Mouse (Mus musculus) thymus, postnatal 10 days (tissue): Measurements from ENCODE around the gene Atxn1.

Experiments used
- DNase-seq, 2 experiments: peaks; one replicate each; pipeline ENCODE4 v3.0.0; 2021; ENCODE audit warnings: low spot score in 2 of 2

The Atxn1 gene

DNA sequence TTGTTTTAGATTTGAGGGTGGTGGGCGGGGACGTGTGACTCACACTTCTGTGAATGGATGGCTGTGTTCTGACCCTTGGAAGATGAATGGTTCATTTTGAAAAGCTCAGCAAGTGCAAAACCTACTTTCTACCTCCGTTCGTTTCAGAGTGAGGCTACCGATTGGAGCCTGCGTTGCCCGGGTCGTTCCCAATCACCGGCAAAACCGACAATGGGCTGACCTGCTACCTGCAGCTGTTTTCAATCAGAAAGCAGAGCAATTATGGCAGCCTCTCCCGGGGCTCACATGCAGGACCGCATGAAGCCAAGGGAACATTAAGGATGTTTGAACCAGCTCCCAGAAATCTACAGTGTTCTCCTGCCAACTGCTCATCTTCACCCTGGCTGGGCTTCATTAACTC is 382.5 kb downstream of the Atxn1 start:
- no peak for DNase-seq

- DNase-seq = no peak
Observed at GRCm38 (mm10) chr13:45579751-45580150, 385.1 kb downstream of the Atxn1 start.

DNA sequence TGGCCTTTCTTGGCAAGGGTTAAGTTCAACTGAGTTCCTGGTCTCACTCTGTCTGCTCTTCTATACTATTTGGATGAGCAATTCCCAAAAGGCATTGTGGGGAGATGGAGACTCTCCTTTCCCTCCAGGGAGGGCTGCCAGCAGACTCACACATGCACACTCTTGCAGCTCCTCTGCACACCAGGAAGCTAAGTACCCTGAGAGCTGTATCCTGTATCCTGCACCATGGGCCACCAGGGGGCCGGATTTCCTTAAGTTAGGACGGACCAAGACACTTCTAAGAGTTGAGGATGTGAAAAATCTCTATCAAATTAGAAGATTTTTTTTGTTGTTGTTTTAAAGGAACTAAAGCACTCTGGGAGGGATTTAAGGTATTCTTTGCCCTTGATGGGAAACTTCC is 387.0 kb downstream of the Atxn1 start:
- DNase-seq = no peak

- no peak for DNase-seq
Observed at GRCm38 (mm10) chr13:45577366-45577765, 387.4 kb downstream of the Atxn1 start.

- no peak for DNase-seq
Observed at GRCm38 (mm10) chr13:45576185-45576584, 388.6 kb downstream of the Atxn1 start.

DNA sequence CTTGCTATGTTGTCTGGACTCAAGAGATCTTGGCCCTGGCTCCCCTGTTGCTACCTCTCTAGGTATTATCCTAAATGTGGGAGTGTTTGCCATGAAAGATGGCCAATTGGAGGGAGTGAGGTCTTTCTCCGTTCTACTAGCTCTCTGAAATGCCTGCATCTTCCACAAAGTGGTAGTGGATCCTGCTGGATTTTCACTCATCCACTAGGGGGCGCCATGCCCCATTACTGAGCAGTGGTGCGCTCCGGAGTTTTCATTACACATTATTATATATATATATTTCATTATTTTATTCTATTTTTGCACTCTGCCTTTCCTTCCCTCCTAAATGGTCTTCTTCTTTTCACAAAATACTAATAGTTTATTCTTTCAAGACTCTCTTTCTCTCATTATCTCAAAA is 392.0 kb downstream of the Atxn1 start:
- peak in 1 of 2 experiments; percentile 54 for DNase-seq

GRCm38 (mm10) chr13:45571795-45572262 is 393.0 kb downstream of the Atxn1 start:
- peak; percentile 29 to 71 for DNase-seq

- DNase-seq = no peak
Observed at GRCm38 (mm10) chr13:45569932-45570331, 394.9 kb downstream of the Atxn1 start.

DNA sequence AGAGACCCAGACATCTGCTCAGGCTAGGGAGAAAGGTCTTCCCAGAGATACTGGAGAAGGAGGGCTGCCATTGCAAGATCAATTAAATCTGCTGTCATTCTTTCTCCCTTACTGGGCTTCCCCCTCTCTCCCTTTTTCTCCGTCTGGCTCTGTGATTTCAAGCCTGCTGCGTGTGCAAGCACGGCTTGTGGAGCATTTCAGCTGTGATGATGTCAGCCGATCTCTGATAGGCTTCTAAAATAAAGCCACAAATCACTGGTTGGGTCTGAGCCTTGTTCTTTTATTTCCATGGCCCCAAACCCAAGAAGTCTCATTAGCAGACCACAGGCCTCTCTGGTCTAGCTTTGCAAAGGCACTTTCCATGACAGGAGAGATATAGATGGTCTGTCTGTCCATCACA is 399.9 kb downstream of the Atxn1 start:
- DNase-seq = no peak

GRCm38 (mm10) chr13:45562011-45562410 is 402.8 kb downstream of the Atxn1 start:
- no peak for DNase-seq

GRCm38 (mm10) chr13:45560543-45560942 is 404.3 kb downstream of the Atxn1 start:
- DNase-seq = no peak

DNA sequence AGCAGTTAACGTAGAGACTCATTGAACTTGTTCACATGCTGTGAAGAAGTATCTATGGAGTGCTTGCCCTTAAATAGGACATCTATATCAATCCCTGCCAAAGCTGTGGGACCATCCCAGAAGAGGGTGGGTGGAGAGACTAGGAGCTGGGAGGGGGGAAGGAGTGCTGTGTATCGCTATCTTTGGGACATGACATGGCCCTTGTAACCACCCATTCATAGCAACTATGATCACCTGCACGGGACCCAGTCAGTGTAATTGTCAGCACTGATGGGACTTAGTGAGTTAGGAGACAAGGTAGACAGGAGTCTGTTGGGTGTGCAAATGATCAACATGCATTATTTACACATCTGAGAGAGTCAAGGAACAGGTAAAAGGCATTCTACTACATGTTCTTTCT is 405.6 kb downstream of the Atxn1 start:
- no peak for DNase-seq

DNA sequence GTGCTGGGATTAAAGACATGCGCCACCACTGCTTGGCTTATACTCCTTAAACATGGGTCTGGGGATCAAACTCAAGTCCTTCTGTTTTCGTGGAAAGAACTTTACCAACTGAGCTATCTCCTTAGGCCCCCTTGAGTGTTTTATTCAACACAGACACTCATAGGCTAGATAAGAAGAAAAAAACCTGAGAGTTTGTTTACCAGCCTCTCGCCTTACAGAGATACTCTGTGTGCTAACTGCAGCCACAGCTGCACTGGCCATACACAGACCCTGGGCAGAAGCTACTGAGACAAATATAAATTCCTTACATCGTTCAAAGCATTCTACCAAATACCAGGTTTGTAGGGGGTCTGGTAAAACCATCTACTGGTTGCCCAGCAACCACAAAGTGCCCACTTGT is 406.4 kb downstream of the Atxn1 start:
- DNase-seq = no peak

DNA sequence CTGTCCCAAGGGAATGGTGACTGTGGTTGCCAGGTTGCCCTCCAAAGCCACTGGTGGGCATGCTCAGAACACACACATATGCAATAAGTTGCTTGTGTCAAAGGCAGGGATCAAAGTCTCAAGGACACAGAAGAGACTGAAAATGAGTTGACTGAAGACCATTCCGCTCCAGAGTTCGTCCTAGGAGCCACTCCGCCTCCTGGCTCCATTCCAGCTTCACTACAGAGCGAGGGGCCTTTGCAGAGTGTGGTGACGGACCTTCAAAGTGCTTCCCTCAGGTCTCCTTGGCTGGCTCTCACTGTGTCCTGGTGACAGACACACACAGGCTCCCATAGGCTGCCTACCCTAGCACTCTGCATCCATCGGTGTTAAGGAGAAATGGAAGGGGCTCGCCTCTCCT is 411.1 kb downstream of the Atxn1 start:
- DNase-seq = no peak

DNA sequence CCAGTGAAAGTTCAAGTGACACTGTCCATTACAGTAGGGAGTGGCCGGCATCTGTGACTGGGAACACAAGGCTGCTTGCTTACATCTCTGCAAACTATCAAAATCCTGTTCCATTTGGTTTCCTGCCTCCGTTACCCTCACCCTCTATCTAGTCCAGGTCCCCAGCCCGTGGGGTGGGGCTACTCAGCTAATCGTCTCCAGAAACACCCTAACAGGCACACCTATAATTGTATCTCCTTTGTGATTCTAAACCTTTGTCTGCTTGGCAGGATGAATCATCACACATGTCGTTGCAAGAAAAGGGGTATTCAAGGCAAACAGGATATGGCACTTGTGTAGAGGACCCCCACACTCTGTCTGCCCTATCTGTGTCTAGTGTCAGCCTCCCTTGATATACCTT is 417.3 kb downstream of the Atxn1 start:
- DNase-seq = no peak

DNA sequence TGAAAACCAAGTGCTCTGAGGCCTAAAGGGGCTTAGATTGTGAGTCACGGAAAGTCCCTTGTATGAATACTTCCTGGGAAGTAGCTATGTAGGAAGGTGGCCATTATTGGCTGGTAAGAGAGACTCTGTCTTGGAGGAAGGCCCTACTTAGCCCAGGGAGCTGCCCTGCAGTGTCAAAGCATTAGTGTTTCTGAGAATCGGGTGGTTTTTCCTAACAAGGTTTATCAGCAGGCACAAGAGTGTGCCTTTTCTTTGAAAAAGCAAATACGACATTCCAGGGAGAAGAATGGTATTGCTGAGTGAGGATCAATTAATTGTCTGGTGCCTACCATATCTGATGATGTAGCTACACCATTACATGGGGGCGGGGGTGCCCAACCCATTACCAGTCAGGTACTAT is 417.9 kb downstream of the Atxn1 start:
- no peak for DNase-seq

GRCm38 (mm10) chr13:45545974-45546373 is 418.8 kb downstream of the Atxn1 start:
- DNase-seq = no peak

- peak; percentile 17 to 49 for DNase-seq
Observed at GRCm38 (mm10) chr13:45539205-45539568, 425.6 kb downstream of the Atxn1 start.

- DNase-seq = no peak
Observed at GRCm38 (mm10) chr13:45538532-45539204, 426.1 kb downstream of the Atxn1 start.

DNA sequence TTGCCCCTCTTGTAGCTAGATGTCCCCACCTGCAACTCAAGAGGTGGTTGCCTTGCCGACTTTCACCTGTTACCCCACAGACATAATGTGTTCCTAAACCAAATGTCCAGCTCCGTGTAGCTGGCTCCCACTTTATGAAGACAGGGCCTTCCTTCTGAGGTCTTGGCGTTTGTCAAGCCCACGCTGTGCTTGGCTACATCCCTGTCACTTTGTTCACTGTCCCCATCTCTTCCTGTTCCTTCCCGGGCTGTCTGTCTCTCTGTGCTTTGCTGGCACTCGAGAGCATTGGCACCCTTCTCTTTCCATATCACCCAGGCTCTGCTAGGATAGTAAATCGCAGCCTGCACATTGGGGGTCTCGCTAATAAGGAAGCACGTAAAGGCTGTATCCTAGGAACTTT is 426.7 kb downstream of the Atxn1 start:
- DNase-seq = no peak

DNA sequence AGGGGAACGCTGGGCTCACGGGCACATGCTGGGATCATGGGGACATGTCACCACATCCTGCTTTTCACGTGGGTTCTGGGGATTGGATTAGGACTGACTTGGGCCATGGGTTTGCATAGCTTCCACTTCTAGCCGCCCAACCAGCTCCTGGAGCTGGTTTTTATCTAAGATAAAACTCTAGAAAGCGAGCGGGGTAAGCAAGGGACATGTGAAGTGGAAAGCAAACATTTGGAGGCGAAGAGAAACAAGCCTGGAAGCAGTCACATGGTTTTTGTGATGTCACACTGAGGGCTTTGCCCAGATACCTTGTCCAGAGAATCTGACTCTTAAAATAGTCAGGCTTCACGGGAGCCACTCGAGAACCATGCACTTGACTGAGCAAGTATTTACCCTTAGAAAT is 427.7 kb downstream of the Atxn1 start:
- no peak for DNase-seq

- no peak for DNase-seq
Observed at GRCm38 (mm10) chr13:45535731-45536453, 428.9 kb downstream of the Atxn1 start.

DNA sequence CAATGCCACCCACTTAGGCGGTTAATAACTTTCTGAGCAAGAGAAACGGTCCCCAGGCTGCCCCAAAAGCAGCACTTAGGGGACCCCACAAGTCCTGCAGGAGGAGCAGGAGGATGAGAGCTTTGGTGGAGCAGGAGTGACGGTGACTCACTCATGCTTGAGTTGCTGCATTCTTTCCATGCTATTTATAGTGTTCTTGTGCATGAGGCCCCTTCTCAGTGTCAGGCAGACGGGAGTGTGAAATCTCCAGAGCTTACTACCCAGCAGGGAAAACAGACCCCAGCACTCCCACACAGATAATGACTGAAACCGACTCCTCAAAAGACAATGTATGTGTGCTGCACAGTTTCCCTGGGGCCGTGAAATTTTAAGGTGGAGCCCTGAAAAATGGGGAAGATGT is 434.1 kb downstream of the Atxn1 start:
- no peak for DNase-seq

- DNase-seq = no peak
Observed at GRCm38 (mm10) chr13:45528787-45529186, 436.0 kb downstream of the Atxn1 start.
